Mouse (Mus musculus) neural tube, embryonic 13.5 days (tissue): Measurements from ENCODE around the gene Sowahb. TPM values are rescaled to one million over a fixed set of nuclear protein-coding genes. Genes with fewer than 3 reads are reported as not detected.
"Not testable (repeated sequence)": the region's sequence is repeated elsewhere in the genome, so short reads cannot be mapped to it uniquely, and the experiment has no call there.

ENCODE experiments used
- ATAC-seq: fragments of 200-750 bp; cut with Nextera tagmentation; 2 replicates; pipeline ENCODE4 v1.8.0; 2017; ENCODE audit warnings: low read depth, mild to moderate bottlenecking, moderate TSS enrichment, moderate library complexity
- H3K27ac ChIP-seq: fragments of 300-500 bp; sonication (generic); replicated peaks from 2 replicates; pipeline ENCODE4 v1.5.1; 2015; ENCODE audit warnings: moderate library complexity, mild to moderate bottlenecking, inconsistent platforms
- H3K27me3 ChIP-seq: fragments of 300-500 bp; sonication (generic); 2 replicates; pipeline ENCODE4 v1.6.1; 2015; ENCODE audit warnings: mild to moderate bottlenecking, inconsistent platforms
- H3K36me3 ChIP-seq: fragments of 300-500 bp; sonication (generic); 2 replicates; pipeline ENCODE4 v1.6.1; 2015; ENCODE audit warnings: mild to moderate bottlenecking, inconsistent platforms
- H3K4me1 ChIP-seq: fragments of 300-500 bp; sonication (generic); replicated peaks from 2 replicates; pipeline ENCODE4 v1.6.1; 2015; ENCODE audit warnings: inconsistent platforms
- H3K4me2 ChIP-seq: fragments of 300-500 bp; sonication (generic); 2 replicates; pipeline ENCODE4 v1.6.1; 2015; ENCODE audit warnings: inconsistent platforms, mild to moderate bottlenecking, moderate library complexity
- H3K4me3 ChIP-seq: fragments of 300-500 bp; sonication (generic); 2 replicates; pipeline ENCODE4 v1.5.1; 2015; ENCODE audit warnings: mild to moderate bottlenecking, inconsistent platforms
- H3K9ac ChIP-seq: fragments of 300-500 bp; sonication (generic); 2 replicates; pipeline ENCODE4 v1.6.1; 2015; ENCODE audit warnings: moderate library complexity, mild to moderate bottlenecking, inconsistent platforms
- H3K9me3 ChIP-seq: fragments of 300-500 bp; sonication (generic); 2 replicates; pipeline ENCODE4 v1.6.1; 2016; ENCODE audit warnings: inconsistent platforms
- whole genome bisulfite sequencing: fragments of 180-500 bp; shearing (Covaris S2); methylation state at CpG from one replicate; pipeline ENCODE4 v1.1.7; 2015; 5-methylcytosine and 5-hydroxymethylcytosine counted together
- polyA plus RNA-seq: library from polyadenylated mRNA; unstranded; fragments of >200 nt; fragmentation: Nextera tagmentation; extraction: Ambion mirVana; gene quantifications from 2 replicates; pipeline ENCODE4 v1.2.1, GENCODE M21; 2015

Gene Sowahb
- polyA plus RNA-seq, 1 experiment from 2014 or later = not detected

DNA sequence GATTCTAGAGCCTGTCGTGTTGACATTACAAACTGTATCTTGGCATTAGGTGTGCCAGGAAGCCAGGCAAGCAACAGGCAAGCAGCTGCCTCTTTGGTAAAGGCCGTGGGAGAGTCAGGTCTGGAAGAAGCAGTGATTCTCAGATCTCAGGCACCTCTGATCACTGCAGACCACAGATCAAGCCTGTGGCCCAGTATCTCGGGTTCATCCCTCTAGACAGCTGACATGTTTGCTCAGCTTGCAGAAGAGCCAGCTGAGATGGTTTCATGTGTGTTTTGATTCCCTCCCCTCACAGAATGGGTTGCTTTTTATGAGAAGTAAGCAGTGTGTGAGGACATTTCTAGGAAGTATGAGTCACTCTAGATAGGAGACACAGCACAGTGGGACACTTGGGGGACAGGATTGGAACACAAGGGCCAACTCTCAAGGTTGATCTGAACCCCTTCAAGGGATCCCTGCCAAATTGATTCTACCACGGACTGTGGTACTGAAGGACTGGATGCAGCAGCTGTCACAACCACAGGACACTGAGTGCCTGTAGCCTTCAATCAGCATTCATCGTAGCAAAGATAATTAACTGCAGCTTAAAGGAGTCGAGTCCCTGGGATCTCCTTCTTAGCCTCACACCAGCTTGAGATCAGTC is 24.7 kb downstream of the Sowahb start:
- H3K9ac ChIP-seq = no peak overlapping the region
- no peak overlapping the region for H3K4me2 ChIP-seq
- no peak overlapping the region for H3K4me3 ChIP-seq
- no peaks in the 10 kb centered on the region for H3K36me3 ChIP-seq
- WGBS = 79% methylated on average over 6 of the region's 6 CpGs
- H3K9me3 ChIP-seq = no peaks in the 10 kb centered on the region
- H3K27me3 ChIP-seq = no peaks in the 10 kb centered on the region
- peaks cover 7% of the 10 kb centered on the region for H3K4me1 ChIP-seq
- no peak for ATAC-seq
- H3K27ac ChIP-seq = no peak overlapping the region

DNA sequence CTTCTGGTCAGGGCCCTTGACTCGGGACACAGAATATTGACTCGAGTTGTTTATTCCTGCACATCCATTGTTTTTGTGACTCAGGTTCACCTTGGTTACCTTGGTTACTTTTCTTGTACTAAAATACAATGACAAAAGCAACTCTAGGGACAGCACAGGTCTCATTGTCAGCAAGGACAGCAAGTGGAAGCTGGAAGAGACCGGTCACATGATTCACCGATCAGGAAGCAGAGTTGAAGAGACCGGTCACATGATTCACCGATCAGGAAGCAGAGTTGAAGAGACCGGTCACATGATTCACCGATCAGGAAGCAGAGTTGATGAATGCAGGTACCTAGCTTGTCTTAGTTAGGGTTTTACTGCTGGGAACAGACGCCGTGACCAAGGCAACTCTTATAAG is 25.6 kb downstream of the Sowahb start:
- H3K4me2 ChIP-seq, ATAC-seq, H3K4me3 ChIP-seq, H3K27me3 ChIP-seq, H3K9ac ChIP-seq, H3K4me1 ChIP-seq, H3K36me3 ChIP-seq, H3K9me3 ChIP-seq, H3K27ac ChIP-seq: not testable (repeated sequence)
- WGBS = 97% methylated on average over 10 of the region's 10 CpGs

- no peak for ATAC-seq
- Histone ChIP-seq H3K4me1 (no peaks in the 10 kb centered on the region), H3K4me2 (no peak overlapping the region), H3K9me3 (no peaks in the 10 kb centered on the region), H3K27ac (no peak overlapping the region), H3K36me3 (no peaks in the 10 kb centered on the region), H3K27me3 (no peaks in the 10 kb centered on the region), H3K9ac (no peak overlapping the region), H3K4me3 (no peak overlapping the region)
- WGBS = 79% methylated on average over 3 of the region's 3 CpGs
Measured at GRCm38 (mm10) chr5:93017678-93018077, 27.1 kb downstream of the Sowahb start.

GRCm38 (mm10) chr5:93008256-93008655 is 36.6 kb downstream of the Sowahb start:
- H3K4me2 ChIP-seq = no peak overlapping the region
- H3K4me1 ChIP-seq = peaks cover 12% of the 10 kb centered on the region
- no peak overlapping the region for H3K4me3 ChIP-seq
- H3K9me3 ChIP-seq = no peaks in the 10 kb centered on the region
- ATAC-seq = no peak
- H3K9ac ChIP-seq = no peak overlapping the region
- 92% methylated on average over 9 of the region's 9 CpGs for WGBS
- H3K27me3 ChIP-seq = no peaks in the 10 kb centered on the region
- no peak overlapping the region for H3K27ac ChIP-seq
- no peaks in the 10 kb centered on the region for H3K36me3 ChIP-seq

GRCm38 (mm10) chr5:93005815-93006341 is 38.9 kb downstream of the Sowahb start:
- Histone ChIP-seq H3K27ac (no peak overlapping the region), H3K4me3 (0 out of 2 replicates have a peak overlapping the region, but pooled peaks have one; percentile 12), H3K4me2 (peak overlapping the region; percentile 48), H3K9me3 (no peaks in the 10 kb centered on the region), H3K9ac (0 out of 2 replicates have a peak overlapping the region, but pooled peaks have one; percentile 12), H3K27me3 (no peaks in the 10 kb centered on the region), H3K4me1 (peaks cover 12% of the 10 kb centered on the region), H3K36me3 (no peaks in the 10 kb centered on the region)
- no peak for ATAC-seq
- 35% methylated on average over 14 of the region's 14 CpGs for WGBS

- Histone ChIP-seq H3K4me1 (peaks cover 12% of the 10 kb centered on the region), H3K9ac (0 out of 2 replicates have a peak overlapping the region, but pooled peaks have one; percentile 12), H3K36me3 (no peaks in the 10 kb centered on the region), H3K27me3 (no peaks in the 10 kb centered on the region), H3K27ac (0 out of 2 replicates have a peak overlapping the region, but pooled peaks have one; percentile 23), H3K4me3 (0 out of 2 replicates have a peak overlapping the region, but pooled peaks have one; percentile 12), H3K4me2 (peak overlapping the region; percentile 48), H3K9me3 (no peaks in the 10 kb centered on the region)
- 11% methylated on average over 20 of the region's 20 CpGs for WGBS
- ATAC-seq = peak; percentile 53; the same call in 1 of the 2 replicates
Measured at GRCm38 (mm10) chr5:93005229-93005814, 39.5 kb downstream of the Sowahb start.

DNA sequence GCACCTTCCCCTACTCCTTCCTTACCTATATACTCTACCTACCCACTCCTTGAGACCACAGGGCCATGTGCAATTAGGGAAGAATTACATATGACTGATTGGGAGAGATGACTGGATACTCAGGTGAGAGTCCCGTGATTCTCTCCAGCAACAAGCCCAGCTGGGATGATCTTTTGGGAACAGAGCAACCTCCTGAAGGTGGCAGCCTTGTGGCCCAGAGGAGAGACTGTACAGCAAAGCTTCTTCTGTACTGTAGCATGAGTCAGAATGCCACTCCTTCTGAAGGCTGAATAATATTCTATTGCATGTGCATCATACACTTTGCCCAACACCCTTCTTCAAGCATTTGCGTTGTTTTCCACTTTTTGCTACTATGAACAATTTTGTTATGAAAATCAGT is 42.2 kb downstream of the Sowahb start:
- Histone ChIP-seq H3K27ac (no peak overlapping the region), H3K9ac (no peak overlapping the region), H3K36me3 (no peaks in the 10 kb centered on the region), H3K4me1 (peaks cover 20% of the 10 kb centered on the region), H3K4me2 (no peak overlapping the region), H3K4me3 (no peak overlapping the region), H3K9me3 (no peaks in the 10 kb centered on the region), H3K27me3 (no peaks in the 10 kb centered on the region)
- WGBS = 92% methylated on average over 2 of the region's 2 CpGs
- ATAC-seq = no peak

DNA sequence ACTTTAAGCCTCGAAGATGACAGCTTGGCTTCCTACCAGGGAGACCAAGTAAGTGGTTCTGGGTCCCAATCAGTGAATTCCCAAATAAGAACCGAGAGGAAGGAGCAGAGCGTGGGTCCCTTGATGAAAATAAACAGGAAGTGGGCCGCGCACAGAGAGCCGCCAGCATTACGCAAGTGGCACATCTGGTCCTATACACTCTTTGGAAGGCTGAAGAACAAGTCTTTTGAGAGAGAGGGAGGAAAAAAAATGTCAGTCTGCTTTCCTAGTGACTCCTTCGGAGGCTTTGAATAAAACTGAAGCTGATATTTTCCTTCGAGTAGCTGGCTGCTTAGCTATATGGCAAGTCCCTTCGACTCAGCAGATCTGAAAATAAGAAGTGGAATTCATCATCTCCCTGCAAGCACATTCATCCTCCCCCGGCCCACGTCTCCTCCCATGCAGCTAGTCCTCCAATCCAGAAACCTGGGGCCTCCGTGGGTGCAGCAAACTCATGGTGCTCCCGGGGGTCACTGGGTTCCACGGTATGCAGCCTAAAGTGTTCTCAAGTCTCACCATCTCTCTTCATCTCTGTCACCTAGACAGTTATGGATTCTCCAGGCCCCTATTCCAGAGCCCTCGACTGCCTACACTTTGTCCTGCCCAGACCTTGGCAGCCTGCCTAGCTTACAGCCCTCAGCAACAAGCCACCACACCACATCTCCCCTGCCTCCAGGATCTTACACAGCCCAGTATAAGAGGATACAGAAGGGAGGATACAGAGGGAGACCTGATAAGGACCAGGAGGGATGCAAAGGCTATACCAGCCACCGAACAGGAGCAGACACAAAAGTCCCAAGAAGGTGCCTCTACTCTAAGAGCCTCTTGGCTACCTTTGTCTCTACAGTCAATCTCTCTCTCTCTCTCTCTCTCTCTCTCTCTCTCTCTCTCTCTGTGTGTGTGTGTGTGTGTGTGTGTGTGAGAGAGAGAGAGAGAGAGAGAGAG is 43.8 kb downstream of the Sowahb start:
- no peaks in the 10 kb centered on the region for H3K27me3 ChIP-seq
- peaks cover 24% of the 10 kb centered on the region for H3K4me1 ChIP-seq
- H3K27ac ChIP-seq = peak overlapping the region; percentile 19
- no peaks in the 10 kb centered on the region for H3K36me3 ChIP-seq
- no peak overlapping the region for H3K4me3 ChIP-seq
- no peak overlapping the region for H3K4me2 ChIP-seq
- no peaks in the 10 kb centered on the region for H3K9me3 ChIP-seq
- H3K9ac ChIP-seq = no peak overlapping the region
- ATAC-seq = no peak
- WGBS = 73% methylated on average over 17 of the region's 17 CpGs

DNA sequence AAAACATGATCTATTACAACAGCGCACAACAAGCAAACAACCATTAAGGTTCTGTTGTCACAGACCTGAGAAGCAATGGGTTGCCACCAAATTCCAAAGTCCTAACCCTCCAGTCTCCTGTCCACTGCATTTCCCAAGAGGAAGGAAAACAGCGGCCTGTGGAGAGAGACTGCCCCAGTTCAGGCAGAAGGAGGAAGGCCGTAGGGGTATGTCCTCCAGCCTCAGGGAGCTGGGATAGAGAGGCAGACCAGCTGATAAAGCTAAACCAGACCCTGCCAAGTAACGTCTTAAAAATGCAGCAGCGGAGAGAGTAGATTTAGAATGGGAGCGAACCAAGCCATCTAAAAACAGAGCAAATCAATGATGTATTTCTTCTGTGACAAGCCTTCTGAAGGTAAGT is 44.8 kb downstream of the Sowahb start:
- no peak overlapping the region for H3K4me3 ChIP-seq
- H3K4me1 ChIP-seq = peaks cover 14% of the 10 kb centered on the region
- no peaks in the 10 kb centered on the region for H3K9me3 ChIP-seq
- no peak overlapping the region for H3K9ac ChIP-seq
- ATAC-seq = no peak
- no peaks in the 10 kb centered on the region for H3K36me3 ChIP-seq
- 80% methylated on average over 6 of the region's 6 CpGs for WGBS
- no peak overlapping the region for H3K27ac ChIP-seq
- H3K27me3 ChIP-seq = no peaks in the 10 kb centered on the region
- no peak overlapping the region for H3K4me2 ChIP-seq

- H3K27me3 ChIP-seq = no peaks in the 10 kb centered on the region
- no peaks in the 10 kb centered on the region for H3K36me3 ChIP-seq
- no peak overlapping the region for H3K9ac ChIP-seq
- H3K4me3 ChIP-seq = no peak overlapping the region
- no peaks in the 10 kb centered on the region for H3K9me3 ChIP-seq
- H3K4me1 ChIP-seq = peaks cover 13% of the 10 kb centered on the region
- H3K4me2 ChIP-seq = no peak overlapping the region
- WGBS = 47% methylated on average over 5 of the region's 5 CpGs
- H3K27ac ChIP-seq = 0 out of 2 replicates have a peak overlapping the region, but pooled peaks have one; percentile 20
- no peak for ATAC-seq
Measured at GRCm38 (mm10) chr5:92998494-92999016, 46.3 kb downstream of the Sowahb start.

DNA sequence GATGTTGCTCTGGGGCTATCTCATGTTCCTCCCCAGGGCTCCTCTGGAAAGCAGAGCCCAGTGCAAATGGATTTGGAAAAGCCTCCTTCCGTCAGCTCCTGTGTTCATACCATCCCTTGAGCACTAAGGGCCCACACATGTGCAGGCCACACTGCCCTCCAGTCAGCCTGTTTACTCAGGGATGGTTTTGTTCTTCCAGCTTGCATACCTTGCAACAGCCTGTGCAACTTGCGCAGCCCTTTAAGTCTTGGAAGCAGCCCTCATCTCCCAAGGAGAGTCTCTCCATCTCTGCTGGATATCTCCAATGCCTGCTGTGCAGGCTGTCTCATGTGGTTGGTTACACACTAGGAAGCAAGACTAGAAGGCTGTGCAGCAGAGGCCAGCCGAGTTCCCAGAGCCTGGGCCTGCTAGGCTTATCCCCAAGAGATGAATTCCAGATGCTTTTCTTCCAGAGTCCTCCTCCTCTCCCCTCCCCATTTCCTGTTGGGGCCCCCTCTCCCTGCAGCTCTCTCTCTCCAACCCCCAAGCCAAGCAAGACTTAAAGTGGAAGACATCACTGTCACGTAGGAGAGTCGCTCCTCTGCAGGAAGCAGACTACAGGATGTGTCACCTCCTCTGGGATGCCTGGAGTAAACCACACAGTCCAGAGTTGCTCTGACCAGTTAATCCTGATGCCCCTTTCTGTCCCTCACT is 47.2 kb downstream of the Sowahb start:
- H3K27me3 ChIP-seq = no peaks in the 10 kb centered on the region
- no peak overlapping the region for H3K4me2 ChIP-seq
- peak overlapping the region; percentile 65 for H3K27ac ChIP-seq
- peak; percentile 66 for ATAC-seq
- peaks cover 13% of the 10 kb centered on the region for H3K4me1 ChIP-seq
- no peak overlapping the region for H3K4me3 ChIP-seq
- 53% methylated on average over 5 of the region's 5 CpGs for WGBS
- no peaks in the 10 kb centered on the region for H3K36me3 ChIP-seq
- no peaks in the 10 kb centered on the region for H3K9me3 ChIP-seq
- no peak overlapping the region for H3K9ac ChIP-seq
